Mouse (Mus musculus): ENCODE measurements at regions not wholly inside any gene's neighbourhood (a gene's known extent, or its start where the extent isn't known, plus 50 kb on each side); places are given as distances from the start of the nearest gene placed in this dataset.
A peak's percentile ranks its signal among the peaks of the same experiment; 100 is the strongest.
"Not testable (repeated sequence)": the region's sequence is repeated elsewhere in the genome, so short reads cannot be mapped to it uniquely, and the experiment has no call there.

- DNase-seq (ENCODE audit: low spot score in 2 of 2): no peak
Measured at GRCm38 (mm10) chr10:56994969-56995368, 491.2 kb upstream of the Hsf2 start.

DNA sequence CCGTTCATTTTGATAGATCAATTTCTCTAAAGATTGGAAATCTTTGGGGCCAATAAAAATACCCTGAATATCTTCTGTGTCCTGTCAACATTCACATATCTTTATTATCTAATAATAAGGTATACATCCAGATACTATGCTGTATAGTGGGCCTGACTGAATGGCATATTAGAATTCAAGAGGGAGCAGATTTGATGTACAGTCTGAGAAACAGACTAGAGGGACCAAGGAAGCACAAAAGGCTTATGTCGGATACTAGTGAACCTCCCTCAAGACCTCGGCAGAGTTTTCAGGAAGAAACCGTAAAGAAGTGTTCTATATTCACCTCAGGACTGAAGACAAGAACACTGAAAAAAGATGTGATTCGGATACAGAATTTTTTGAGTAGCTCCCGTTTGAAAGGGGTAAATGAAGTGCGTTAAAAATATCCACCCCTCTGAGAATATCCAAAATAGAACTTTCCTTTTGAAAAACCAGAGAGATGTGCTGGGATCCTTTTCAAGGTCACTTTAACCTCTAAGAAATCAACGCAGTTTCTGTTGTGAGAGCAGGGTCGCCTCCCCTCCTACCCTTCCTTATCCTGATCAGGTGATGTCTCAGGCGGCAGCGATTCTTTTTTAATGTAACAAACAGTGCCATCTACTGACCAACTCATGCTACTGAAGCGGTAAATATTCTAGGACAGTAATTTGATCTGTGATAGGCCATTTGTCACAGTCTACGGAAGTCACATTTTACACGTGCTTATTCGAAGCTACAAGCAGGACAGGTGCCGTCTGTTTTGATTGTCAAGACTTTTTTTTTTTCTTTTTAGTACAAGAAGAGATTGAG lies 485.1 kb upstream of the Hsf2 start:
- peak; percentile 32 to 61 for DNase-seq (ENCODE audit: low spot score in 2 of 2)

DNA sequence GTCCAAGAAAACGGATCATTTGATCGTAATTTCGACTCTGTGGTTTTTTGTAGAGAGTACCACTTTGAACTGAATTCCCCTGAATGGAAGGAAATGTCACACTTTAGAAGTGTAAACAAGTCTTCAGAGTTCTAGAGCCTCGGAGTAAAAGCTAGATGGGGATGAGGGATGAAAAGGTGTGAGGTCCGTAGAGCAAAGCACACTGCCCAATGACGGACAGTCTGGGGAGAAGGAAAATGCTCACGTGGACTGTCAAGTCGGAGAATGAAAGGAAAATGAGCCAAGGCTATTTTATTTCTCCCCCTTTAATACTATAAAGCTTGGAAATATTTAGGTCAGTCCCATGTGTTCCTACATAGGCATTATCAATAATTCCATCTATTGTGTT lies 484.5 kb upstream of the Hsf2 start:
- no peak for DNase-seq (ENCODE audit: low spot score in 2 of 2)

DNA sequence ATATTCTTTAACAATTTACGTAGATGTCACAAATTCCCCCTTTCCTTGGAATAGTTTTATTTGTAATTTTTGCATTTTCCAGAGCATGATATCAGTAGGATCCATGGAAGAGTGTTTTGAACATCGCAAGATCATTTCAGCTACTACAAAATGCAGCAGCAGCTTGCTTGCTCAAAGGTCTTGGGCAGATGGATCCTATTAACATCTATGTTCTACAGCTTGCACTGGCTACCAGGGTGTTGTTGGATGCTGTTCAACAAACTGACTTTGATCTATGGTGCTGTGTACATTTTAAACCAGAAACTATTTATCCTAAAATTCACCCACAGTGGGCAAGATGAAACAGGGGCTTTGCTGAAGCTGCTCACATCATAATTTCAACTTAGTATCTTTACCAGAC lies 448.5 kb upstream of the Hsf2 start:
- DNase-seq (ENCODE audit: low spot score in 2 of 2): no peak

DNA sequence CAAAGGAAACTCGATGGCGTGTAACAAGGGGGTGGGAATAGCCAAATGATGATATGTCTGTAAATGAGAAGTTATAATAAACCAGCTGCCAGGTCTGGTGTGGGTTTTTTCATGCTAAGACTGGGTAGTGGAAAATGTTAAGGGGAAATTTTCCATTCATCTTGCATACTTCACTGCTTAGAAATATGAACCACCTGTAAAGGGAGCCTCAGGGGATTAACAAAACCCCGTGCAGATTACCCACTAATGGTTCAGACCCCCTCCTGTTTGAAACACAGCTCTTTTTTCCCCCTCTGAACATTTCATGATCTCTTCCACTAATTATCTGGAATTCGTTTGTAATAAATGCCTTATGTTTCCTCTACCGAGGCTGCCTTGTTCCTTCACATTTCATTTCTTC lies 446.0 kb upstream of the Hsf2 start:
- no peak for DNase-seq (ENCODE audit: low spot score in 2 of 2)

GRCm38 (mm10) chr10:57046021-57046420 lies 440.2 kb upstream of the Hsf2 start:
- no peak for DNase-seq (ENCODE audit: low spot score in 2 of 2)

GRCm38 (mm10) chr10:57046891-57047290 lies 439.3 kb upstream of the Hsf2 start:
- DNase-seq (ENCODE audit: low spot score in 2 of 2): no peak

- DNase-seq (ENCODE audit: low spot score in 2 of 2): no peak
Measured at GRCm38 (mm10) chr10:57047719-57048118, 438.5 kb upstream of the Hsf2 start.

- DNase-seq (ENCODE audit: low spot score in 2 of 2): not testable (repeated sequence)
Measured at GRCm38 (mm10) chr10:57053375-57053774, 432.8 kb upstream of the Hsf2 start.

DNA sequence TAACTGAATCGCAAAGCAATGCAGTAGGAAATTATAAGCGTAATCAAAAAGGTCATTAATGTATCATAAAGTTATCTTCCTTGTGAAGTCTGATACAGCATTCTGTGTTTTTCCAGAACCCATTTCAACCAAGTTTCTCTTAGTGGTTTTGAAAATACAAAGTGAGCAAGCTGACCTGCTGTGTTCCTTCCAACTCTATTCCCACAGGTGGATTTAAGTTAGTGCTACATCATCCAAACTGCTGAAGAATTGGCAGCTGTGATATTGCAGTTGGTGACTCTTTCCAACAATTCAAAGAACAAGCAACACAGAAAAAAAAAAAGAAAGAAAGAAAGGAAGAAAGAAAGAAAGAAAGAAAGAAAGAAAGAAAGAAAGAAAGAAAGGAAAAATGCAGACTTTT lies 396.1 kb upstream of the Hsf2 start:
- no peak for DNase-seq (ENCODE audit: low spot score in 2 of 2)

GRCm38 (mm10) chr10:57095920-57096319 lies 390.3 kb upstream of the Hsf2 start:
- peak; percentile 4 to 13 for DNase-seq (ENCODE audit: low spot score in 2 of 2)

GRCm38 (mm10) chr10:57113359-57113758 lies 372.8 kb upstream of the Hsf2 start:
- no peak for DNase-seq (ENCODE audit: low spot score in 2 of 2)

- DNase-seq (ENCODE audit: low spot score in 2 of 2): no peak
Measured at GRCm38 (mm10) chr10:57114696-57115271, 371.4 kb upstream of the Hsf2 start.

DNA sequence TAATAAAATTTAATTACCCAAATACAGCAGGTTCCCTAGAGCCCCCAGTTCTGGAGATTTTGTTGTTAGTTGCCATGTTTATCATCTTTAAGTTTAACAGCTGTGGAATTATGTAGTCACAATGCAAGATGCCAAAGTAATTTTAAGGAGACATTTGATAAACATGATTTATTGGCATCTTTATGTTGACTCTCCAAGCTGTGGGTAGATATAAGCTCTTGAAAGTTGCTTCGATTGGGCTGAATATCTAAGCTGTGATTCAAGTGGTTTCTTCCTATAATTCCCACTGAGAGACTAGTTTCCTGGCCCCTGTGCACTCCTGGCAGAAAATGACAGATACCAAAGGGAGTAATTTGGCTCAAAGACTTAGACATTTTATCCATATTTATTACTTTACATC lies 364.7 kb upstream of the Hsf2 start:
- no peak for DNase-seq (ENCODE audit: low spot score in 2 of 2)

GRCm38 (mm10) chr10:57127185-57127584 lies 359.0 kb upstream of the Hsf2 start:
- no peak for DNase-seq (ENCODE audit: low spot score in 2 of 2)

- DNase-seq (ENCODE audit: low spot score in 2 of 2): no peak
Measured at GRCm38 (mm10) chr10:57156426-57156825, 329.8 kb upstream of the Hsf2 start.

DNA sequence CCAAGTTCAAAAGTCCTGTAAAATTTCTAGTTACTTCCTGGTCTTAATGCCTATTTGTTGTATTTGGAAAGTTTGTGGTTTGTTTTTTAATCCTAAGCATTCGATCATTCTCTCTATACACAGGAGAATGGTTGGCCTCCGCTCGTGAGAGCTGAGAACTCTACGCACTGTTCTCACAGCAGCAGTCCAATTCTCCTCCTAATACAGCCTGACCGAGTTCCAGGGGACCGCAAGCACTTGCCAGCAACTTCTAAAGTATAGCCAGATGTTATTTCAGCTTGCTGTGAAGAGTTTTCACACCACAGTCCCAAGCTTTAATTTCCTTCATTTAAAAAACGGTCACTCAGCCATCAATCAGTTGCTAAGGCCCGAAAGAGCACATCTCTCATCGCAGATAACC lies 329.3 kb upstream of the Hsf2 start:
- DNase-seq (ENCODE audit: low spot score in 2 of 2): no peak

- no peak for DNase-seq (ENCODE audit: low spot score in 2 of 2)
Measured at GRCm38 (mm10) chr10:57160546-57160945, 325.6 kb upstream of the Hsf2 start.

GRCm38 (mm10) chr10:57163359-57163758 lies 322.8 kb upstream of the Hsf2 start:
- DNase-seq (ENCODE audit: low spot score in 2 of 2): no peak

GRCm38 (mm10) chr10:57183560-57183959 lies 302.6 kb upstream of the Hsf2 start:
- DNase-seq (ENCODE audit: low spot score in 2 of 2): peak; percentile 64 to 75

- DNase-seq (ENCODE audit: low spot score in 2 of 2): no peak
Measured at GRCm38 (mm10) chr10:57210701-57211100, 275.5 kb upstream of the Hsf2 start.

- peak; percentile 4 to 14 for DNase-seq (ENCODE audit: low spot score in 2 of 2)
Measured at GRCm38 (mm10) chr10:57231117-57231516, 255.1 kb upstream of the Hsf2 start.

DNA sequence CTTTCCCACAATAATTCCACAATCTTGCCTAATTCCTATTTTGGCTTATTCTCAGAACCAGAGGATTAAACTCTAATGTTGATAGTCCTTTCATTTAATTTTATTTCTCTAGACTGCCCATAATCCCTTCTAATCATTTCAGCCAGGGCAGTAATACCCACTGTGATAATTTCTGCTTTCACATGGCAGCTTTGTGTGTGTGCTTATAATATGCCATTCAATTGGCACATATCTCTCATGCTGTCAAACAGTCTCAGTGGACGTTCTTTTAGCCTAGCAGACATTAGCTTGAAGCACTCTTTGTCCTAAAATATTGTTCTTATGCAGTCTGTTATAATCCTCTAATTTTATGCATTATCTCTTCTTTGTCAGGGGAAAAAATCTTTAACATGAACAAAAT lies 205.0 kb upstream of the Hsf2 start:
- no peak for DNase-seq (ENCODE audit: low spot score in 2 of 2)

All from layer of hippocampus, postnatal 10 days (tissue).